Mouse (Mus musculus): ENCODE data around the gene Pde4d. TPM values are rescaled to one million over a fixed set of nuclear protein-coding genes. Genes with fewer than 3 reads are reported as not detected.
A peak's percentile ranks its signal among the peaks of the same experiment; 100 is the strongest.

The Pde4d gene
- total and polyA plus RNA-seq, 3 experiments: 18.5 to 18.8 TPM; not detected in 1

GRCm38 (mm10) chr13:109518194-109518593 is 1068.4 kb downstream of the Pde4d start:
- Histone ChIP-seq H3K9ac (ENCODE audit: control insufficient read depth, low read depth, low read length, poor library complexity, severe bottlenecking) (no peak overlapping the region), H3K27me3 (ENCODE audit: control insufficient read depth in 1 of 2, insufficient read depth in 2 of 2, low read length in 2 of 2) (peaks cover 7 to 14% of the 10 kb centered on the region in 2 experiments), H3K36me3 (ENCODE audit: control insufficient read depth in 1 of 2, insufficient read depth in 2 of 2, low read length in 2 of 2) (no peaks in the 10 kb centered on the region), H3K4me1 (ENCODE audit: control insufficient read depth in 1 of 2, insufficient read depth in 2 of 2, low read length in 2 of 2) (no peaks in the 10 kb centered on the region), H3K79me2 (ENCODE audit: control insufficient read depth, insufficient read depth, low read length, poor library complexity) (no peaks in the 10 kb centered on the region), H3K4me3 (ENCODE audit: control insufficient read depth in 1 of 2, insufficient read depth in 1 of 2, low read depth in 2 of 2, low read length in 2 of 2) (no peak overlapping the region), H3K9me3 (replicated peaks; ENCODE audit: insufficient read depth, low read length) (no peaks in the 10 kb centered on the region), H3K27ac (ENCODE audit: control insufficient read depth, low read depth, low read length) (no peak overlapping the region)
- TF ChIP-seq MEF2A (IDR thresholded peaks at IDR 0.05; ENCODE audit: extremely low read depth, insufficient replicate concordance, low read depth, low read length, poor library complexity, severe bottlenecking): no peak
- DNase-seq (ENCODE audit: low read depth, low spot score): no peak

GRCm38 (mm10) chr13:109519485-109519884 is 1069.7 kb downstream of the Pde4d start:
- DNase-seq (ENCODE audit: low read depth, low spot score): peak; percentile 35
- no peaks in the 10 kb centered on the region for H3K9me3 ChIP-seq (replicated peaks; ENCODE audit: insufficient read depth, low read length)
- H3K36me3 ChIP-seq (ENCODE audit: control insufficient read depth in 1 of 2, insufficient read depth in 2 of 2, low read length in 2 of 2): no peaks in the 10 kb centered on the region
- no peak overlapping the region for H3K4me3 ChIP-seq (ENCODE audit: control insufficient read depth in 1 of 2, insufficient read depth in 1 of 2, low read depth in 2 of 2, low read length in 2 of 2)
- no peak overlapping the region for H3K27ac ChIP-seq (ENCODE audit: control insufficient read depth, low read depth, low read length)
- peaks cover 3 to 14% of the 10 kb centered on the region in 2 experiments; a peak in 3 of 4 replicates for H3K27me3 ChIP-seq (ENCODE audit: control insufficient read depth in 1 of 2, insufficient read depth in 2 of 2, low read length in 2 of 2)
- no peaks in the 10 kb centered on the region for H3K4me1 ChIP-seq (ENCODE audit: control insufficient read depth in 1 of 2, insufficient read depth in 2 of 2, low read length in 2 of 2)
- no peaks in the 10 kb centered on the region for H3K79me2 ChIP-seq (ENCODE audit: control insufficient read depth, insufficient read depth, low read length, poor library complexity)
- TF ChIP-seq RAD21 (IDR thresholded peaks at IDR 0.05; ENCODE audit: low read depth, low read length): peak; percentile 57
- no peak for TF ChIP-seq MAZ (IDR thresholded peaks at IDR 0.05; ENCODE audit: low read depth, low read length)
- no peak for TF ChIP-seq SIN3A (IDR thresholded peaks at IDR 0.05; ENCODE audit: low read length)
- no peak for TF ChIP-seq POLR2AphosphoS2 (IDR thresholded peaks at IDR 0.05; ENCODE audit: low read length)
- TF ChIP-seq CTCF (IDR thresholded peaks at IDR 0.05 in 2 of 3, conservative IDR thresholded peaks at IDR 0.05 in 1 of 3; ENCODE audit: control insufficient read depth in 1 of 3, insufficient read depth in 1 of 3, low read depth in 2 of 3, low read length in 3 of 3, poor library complexity in 1 of 3, severe bottlenecking in 1 of 3): peak; percentile 18 to 61 (median 24); a peak in 4 of 6 replicates
- TF ChIP-seq ZMIZ1 (IDR thresholded peaks at IDR 0.05; ENCODE audit: low read depth, low read length): no peak
- TF ChIP-seq SMC3 (IDR thresholded peaks at IDR 0.05; ENCODE audit: low read depth, low read length): peak; percentile 51
- H3K9ac ChIP-seq (ENCODE audit: control insufficient read depth, low read depth, low read length, poor library complexity, severe bottlenecking): no peak overlapping the region

GRCm38 (mm10) chr13:109519966-109520646 is 1070.4 kb downstream of the Pde4d start:
- no peaks in the 10 kb centered on the region for H3K4me1 ChIP-seq (ENCODE audit: control insufficient read depth in 1 of 2, insufficient read depth in 2 of 2, low read length in 2 of 2)
- H3K79me2 ChIP-seq (ENCODE audit: control insufficient read depth, insufficient read depth, low read length, poor library complexity): no peaks in the 10 kb centered on the region
- H3K4me3 ChIP-seq (ENCODE audit: control insufficient read depth in 1 of 2, insufficient read depth in 1 of 2, low read depth in 2 of 2, low read length in 2 of 2): no peak overlapping the region
- H3K9me3 ChIP-seq (replicated peaks; ENCODE audit: insufficient read depth, low read length): no peaks in the 10 kb centered on the region
- H3K27me3 ChIP-seq (ENCODE audit: control insufficient read depth in 1 of 2, insufficient read depth in 2 of 2, low read length in 2 of 2): peaks cover 6 to 14% of the 10 kb centered on the region in 2 experiments
- TF ChIP-seq MEF2A (IDR thresholded peaks at IDR 0.05; ENCODE audit: extremely low read depth, insufficient replicate concordance, low read depth, low read length, poor library complexity, severe bottlenecking) (no peak), JUND (IDR thresholded peaks at IDR 0.05; ENCODE audit: low read depth, low read length) (no peak), MYB (IDR thresholded peaks at IDR 0.05; ENCODE audit: low read depth, low read length) (no peak), ETS1 (IDR thresholded peaks at IDR 0.05; ENCODE audit: low read depth, low read length) (no peak), UBTF (IDR thresholded peaks at IDR 0.05; ENCODE audit: borderline replicate concordance, insufficient read depth, low read depth, low read length) (no peak), USF2 (IDR thresholded peaks at IDR 0.05; ENCODE audit: borderline replicate concordance in 1 of 2, insufficient read depth in 1 of 2, low read depth in 1 of 2, low read length in 2 of 2) (no peak), POLR2A (IDR thresholded peaks at IDR 0.05; ENCODE audit: control insufficient read depth in 1 of 2, insufficient read depth in 1 of 2, low read depth in 1 of 2, low read length in 2 of 2, poor library complexity in 1 of 2) (no peak), MAZ (IDR thresholded peaks at IDR 0.05; ENCODE audit: low read depth, low read length) (no peak), POLR2AphosphoS5 (IDR thresholded peaks at IDR 0.05; ENCODE audit: borderline replicate concordance, low read depth, low read length) (no peak), TAL1 (IDR thresholded peaks at IDR 0.05; ENCODE audit: low read length) (no peak)
- H3K27ac ChIP-seq (ENCODE audit: control insufficient read depth, low read depth, low read length): no peak overlapping the region
- no peaks in the 10 kb centered on the region for H3K36me3 ChIP-seq (ENCODE audit: control insufficient read depth in 1 of 2, insufficient read depth in 2 of 2, low read length in 2 of 2)
- no peak for DNase-seq (ENCODE audit: low read depth, low spot score)
- H3K9ac ChIP-seq (ENCODE audit: control insufficient read depth, low read depth, low read length, poor library complexity, severe bottlenecking): no peak overlapping the region

Data from MEL (cell line).